Mouse (Mus musculus): ENCODE results near the gene En1.

GRCm38 (mm10) chr1:120558341-120559285 lies 43.6 kb upstream of the En1 start:
- no peak for TF ChIP-seq GATA1 (IDR thresholded peaks at IDR 0.05; ENCODE audit: borderline replicate concordance, low read length)
- TF ChIP-seq FLI1 (IDR thresholded peaks at IDR 0.05; ENCODE audit: low read length), result no peak

Measured in megakaryocyte, embryonic 14.5 days (primary cell).